Mouse (Mus musculus) c-Kit-negative CD71-positive TER-119-positive erythroid progenitor cells, embryonic 14.5 days (primary cell): ENCODE measurements around the gene Negr1.

Experiments
- DNase-seq: peaks from one replicate; pipeline ENCODE4 v3.0.0-alpha.2; 2013; ENCODE audit warnings: low read depth, low spot score

Negr1 gene

GRCm38 (mm10) chr3:156796061-156796691 lies 234.6 kb downstream of the Negr1 start:
- DNase-seq = no peak

DNA sequence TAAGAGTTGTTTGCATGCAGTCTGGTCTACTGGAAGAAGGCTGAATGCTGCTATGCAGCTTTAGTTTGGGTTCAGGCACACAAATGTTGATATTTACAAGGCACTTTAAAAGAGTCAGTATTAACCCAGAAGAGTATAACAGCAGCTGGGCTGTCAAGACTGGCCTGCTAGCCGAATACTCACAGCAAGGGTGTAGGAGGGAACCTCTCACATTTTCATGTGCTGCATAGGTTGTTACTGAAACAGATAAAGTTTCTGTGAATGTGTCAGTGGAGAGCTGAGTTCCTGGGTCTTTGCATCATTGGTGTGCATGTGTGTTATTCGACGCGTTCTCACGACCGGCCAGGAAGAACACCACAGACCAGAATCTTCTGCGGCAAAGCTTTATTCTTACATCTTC lies 237.6 kb downstream of the Negr1 start:
- DNase-seq = no peak

DNA sequence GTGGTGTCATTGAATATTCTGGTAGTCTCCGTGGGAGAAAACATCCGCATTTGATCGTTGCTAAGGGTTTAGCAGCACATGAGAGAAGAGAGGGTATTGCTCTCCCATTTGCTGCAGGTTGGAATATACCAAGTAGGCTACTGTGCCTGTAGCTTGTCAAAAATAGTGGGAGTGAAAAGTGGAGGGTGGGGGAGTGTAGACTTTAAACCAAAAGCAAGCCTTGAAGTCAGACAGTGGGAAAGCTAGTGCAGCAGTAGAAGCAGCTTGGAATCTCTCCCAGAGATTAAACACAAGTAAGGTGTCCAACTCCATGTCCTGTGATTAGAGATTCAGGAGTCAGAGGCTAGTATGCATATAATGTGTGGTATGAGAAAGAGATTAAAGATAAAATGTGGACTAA lies 248.2 kb downstream of the Negr1 start:
- DNase-seq = no peak

GRCm38 (mm10) chr3:156816938-156817337 lies 255.3 kb downstream of the Negr1 start:
- DNase-seq = no peak

- DNase-seq = no peak
Observed at GRCm38 (mm10) chr3:156817452-156817851, 255.9 kb downstream of the Negr1 start.

GRCm38 (mm10) chr3:156823039-156823438 lies 261.4 kb downstream of the Negr1 start:
- DNase-seq = no peak

DNA sequence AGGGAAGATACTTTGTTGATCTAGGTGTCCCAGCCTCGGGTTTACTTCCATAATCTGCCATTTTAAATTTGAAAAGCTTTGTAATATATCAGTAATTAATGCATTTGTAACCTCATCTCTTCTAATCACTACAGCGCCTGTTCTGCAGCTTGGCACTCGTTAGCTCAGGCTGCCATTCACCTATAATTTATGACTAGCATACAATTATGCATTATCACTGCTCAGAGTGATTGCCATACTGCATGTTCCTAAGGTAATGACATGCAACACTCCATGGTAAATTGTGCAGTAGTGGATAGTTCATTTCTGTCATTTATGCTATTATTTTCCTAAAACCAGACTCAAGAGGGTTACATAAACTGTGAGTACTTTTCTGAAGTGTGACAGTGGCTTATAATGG lies 272.3 kb downstream of the Negr1 start:
- no peak for DNase-seq

DNA sequence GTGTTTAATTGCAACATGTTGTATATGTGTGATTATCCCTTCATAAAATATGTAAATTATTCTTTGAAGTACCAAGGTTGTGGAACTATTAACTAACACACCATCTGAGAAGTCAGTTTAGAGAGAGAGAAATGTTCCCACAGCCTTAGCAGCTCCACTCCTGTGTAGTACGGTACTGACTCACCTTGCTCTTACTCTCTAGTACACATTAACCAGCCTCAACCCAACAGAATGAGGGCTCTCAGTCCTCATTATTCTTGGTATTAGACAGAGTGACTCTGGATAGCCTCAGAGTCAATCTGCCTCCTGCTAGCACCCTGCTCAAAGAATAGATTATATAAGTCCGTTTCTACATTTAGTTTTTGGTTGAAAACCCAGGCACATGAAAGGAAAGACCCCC lies 277.0 kb downstream of the Negr1 start:
- DNase-seq = no peak

GRCm38 (mm10) chr3:156848385-156848784 lies 286.8 kb downstream of the Negr1 start:
- no peak for DNase-seq

DNA sequence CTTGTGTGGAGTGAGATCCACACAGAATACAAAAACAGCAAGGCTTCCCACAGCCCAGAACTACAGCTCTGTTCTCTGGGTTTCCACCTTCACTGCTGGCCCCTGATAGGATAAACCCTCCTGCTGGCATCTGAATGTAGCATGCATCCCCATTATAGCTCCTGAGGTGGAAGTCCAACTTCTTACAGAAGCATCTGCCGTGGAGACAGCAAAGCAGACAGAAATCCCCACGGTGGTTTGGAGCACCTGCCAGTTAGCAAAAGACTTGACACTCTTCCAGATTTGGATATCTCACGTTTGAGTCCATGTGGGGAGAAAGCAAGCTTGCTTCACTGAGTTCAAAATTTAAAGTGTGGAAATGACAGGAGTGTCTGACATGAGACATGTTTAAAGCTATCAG lies 290.3 kb downstream of the Negr1 start:
- no peak for DNase-seq

GRCm38 (mm10) chr3:156870239-156870921 lies 308.8 kb downstream of the Negr1 start:
- DNase-seq = no peak

- DNase-seq = no peak
Observed at GRCm38 (mm10) chr3:156870922-156871257, 309.3 kb downstream of the Negr1 start.

GRCm38 (mm10) chr3:156871641-156872196 lies 310.1 kb downstream of the Negr1 start:
- no peak for DNase-seq

DNA sequence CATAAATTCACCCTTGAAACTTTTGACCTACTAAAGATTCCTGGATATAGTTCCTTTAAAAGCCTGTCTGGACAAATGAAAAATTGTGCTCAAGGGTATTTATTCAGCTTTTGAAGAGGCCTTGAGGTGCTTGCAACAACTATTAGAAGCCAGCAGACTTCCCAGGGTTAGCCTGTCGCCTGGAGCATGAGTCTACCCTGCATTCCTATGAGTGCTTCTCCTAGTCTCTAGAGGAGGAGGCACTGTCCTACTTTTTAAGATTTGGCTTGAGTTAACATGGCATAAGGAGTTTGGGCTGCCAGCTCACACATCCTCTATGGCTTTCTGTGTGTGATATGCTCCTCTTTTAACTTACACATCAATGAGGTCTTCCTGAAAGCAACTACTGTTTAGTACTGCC lies 315.0 kb downstream of the Negr1 start:
- no peak for DNase-seq

DNA sequence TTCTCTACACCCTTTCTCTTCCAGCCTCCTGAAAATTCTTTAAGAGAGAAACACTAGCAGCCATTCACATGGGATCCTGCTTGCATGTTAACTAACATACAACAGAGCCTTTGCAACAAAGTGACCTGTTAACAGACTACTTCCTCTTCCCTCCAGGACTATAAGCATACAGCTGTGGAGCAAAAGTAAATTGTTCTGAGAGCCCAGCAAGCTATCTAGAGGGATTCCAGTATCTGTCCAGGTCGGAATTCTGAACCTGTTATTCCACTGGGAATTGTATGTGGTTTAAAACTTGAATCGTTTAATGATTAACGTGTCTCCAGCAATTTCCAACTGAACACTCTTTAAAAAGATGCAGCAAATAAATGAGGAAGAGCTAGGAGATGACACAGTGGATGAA lies 320.5 kb downstream of the Negr1 start:
- no peak for DNase-seq

GRCm38 (mm10) chr3:156883873-156884272 lies 322.3 kb downstream of the Negr1 start:
- DNase-seq = no peak

DNA sequence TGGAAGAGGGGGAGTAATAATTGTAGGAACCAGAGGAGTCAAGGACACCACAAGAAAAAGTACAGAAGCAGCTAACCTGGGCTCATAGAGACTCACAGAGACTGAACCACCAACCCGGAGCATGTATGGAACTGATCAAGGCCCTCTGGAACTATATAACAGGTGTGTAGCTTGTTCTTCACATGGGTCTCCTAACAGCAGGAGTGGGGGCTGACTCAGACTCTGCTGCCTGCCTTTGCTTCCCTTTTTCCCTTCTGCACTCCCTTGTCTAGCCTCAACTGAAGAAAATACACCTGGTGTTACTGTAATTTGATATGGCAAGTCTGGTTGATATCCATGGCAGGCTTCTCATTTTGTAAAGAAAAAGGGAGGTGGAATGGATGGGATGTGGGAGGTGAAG lies 324.1 kb downstream of the Negr1 start:
- DNase-seq = no peak

DNA sequence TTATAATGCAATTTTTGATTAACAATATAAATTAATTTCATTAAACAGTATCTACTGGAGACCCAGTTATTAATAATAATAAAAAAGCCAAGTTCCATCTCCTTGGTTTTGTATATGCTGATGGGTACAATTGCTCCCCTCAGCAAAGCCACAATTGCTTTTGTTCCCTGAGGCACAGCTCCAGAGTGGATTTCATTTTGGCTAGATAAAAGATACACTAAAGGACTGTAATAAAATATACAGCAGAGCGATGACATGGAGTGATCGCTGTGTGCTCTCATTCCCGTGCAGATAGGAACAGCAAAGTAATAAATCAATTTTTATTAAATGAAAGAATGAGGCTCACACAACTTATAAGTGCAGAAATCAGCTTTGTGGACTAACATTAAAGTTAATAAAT lies 325.3 kb downstream of the Negr1 start:
- DNase-seq = no peak

DNA sequence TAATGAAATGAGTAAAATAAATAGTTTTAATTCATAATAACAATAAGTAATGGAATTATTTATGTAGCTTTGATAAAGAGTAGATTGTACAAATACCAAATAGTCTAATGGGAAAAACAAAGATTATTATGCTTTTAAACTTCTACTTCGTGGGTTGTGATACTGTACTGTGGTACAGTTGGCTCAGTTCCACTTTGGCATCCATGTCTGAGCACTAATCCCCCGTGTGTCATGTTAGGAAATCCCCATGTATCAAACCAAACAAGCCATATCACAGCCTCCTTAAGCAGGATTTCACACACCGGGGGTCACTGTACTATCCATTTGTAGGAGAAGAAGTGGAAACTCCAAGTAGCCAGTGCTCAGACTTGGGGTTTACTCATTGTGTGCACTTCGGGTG lies 329.4 kb downstream of the Negr1 start:
- DNase-seq = no peak

DNA sequence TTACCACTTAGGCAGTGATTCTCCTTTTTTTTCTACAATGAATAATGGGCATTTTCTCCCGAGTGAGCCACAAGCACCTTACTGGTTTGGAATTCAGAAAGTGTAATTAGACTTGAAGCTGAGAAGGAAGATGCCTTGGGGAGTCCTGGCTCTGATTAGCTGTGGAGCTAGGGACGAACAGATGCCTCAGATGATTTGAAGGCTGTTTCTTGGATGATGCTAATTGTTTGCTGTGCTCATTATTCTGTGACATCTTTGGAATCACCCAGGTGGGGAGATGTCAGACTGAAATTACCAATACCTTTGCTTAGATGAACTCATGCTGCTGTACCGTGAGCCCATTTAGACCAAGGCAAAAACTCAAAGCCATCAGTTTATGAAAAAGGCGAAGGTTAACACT lies 333.7 kb downstream of the Negr1 start:
- no peak for DNase-seq

DNA sequence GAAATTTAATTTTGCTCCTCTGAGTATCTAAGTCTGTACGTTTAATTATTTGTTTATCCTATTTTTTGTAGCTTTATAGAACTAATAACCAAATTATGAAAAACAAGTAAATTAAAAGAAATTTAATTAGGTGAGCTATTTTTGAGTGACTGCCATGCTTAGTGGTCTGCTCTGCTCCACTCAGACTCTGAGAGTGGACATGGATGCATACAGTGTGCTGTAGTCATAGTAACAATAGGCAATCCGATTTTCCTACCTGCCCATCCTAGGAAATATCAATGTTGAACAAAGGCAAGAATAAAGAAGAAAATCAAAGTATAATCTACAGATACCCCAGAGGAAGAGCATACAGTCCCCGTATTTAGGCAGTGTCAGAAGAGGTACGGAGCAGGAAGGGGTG lies 334.5 kb downstream of the Negr1 start:
- no peak for DNase-seq

DNA sequence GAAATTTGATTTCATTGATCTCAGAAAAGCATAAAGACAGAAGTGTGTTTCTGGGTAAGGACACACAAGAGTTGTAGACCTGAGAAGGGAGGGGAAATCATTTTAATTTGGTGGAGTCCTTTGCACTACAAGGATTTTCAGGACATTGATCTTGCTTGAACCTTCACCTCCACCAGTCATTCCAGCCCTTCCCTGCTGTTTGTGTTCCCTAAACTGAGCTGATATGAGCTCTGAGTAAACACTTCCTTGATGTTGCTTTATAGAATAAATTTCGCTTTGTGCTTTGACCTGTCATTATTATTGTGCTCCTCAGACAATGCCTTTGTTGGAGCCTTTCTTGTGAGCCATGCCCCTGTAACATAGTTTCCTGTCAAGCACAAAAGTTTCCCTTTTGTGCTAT lies 335.0 kb downstream of the Negr1 start:
- DNase-seq = no peak

- no peak for DNase-seq
Observed at GRCm38 (mm10) chr3:156901140-156901539, 339.5 kb downstream of the Negr1 start.
